Mouse (Mus musculus) cerebellum, postnatal 25 days (tissue): ENCODE results near the gene Coro7.
"Not testable (repeated sequence)": the region's sequence is repeated elsewhere in the genome, so short reads cannot be mapped to it uniquely, and the experiment has no call there.

Source experiments
- DNase-seq, 2 experiments: peaks; one replicate each; pipeline ENCODE4 v3.0.0; 2021; ENCODE audit warnings: mixed read lengths in 2 of 2

Coro7 gene

DNA sequence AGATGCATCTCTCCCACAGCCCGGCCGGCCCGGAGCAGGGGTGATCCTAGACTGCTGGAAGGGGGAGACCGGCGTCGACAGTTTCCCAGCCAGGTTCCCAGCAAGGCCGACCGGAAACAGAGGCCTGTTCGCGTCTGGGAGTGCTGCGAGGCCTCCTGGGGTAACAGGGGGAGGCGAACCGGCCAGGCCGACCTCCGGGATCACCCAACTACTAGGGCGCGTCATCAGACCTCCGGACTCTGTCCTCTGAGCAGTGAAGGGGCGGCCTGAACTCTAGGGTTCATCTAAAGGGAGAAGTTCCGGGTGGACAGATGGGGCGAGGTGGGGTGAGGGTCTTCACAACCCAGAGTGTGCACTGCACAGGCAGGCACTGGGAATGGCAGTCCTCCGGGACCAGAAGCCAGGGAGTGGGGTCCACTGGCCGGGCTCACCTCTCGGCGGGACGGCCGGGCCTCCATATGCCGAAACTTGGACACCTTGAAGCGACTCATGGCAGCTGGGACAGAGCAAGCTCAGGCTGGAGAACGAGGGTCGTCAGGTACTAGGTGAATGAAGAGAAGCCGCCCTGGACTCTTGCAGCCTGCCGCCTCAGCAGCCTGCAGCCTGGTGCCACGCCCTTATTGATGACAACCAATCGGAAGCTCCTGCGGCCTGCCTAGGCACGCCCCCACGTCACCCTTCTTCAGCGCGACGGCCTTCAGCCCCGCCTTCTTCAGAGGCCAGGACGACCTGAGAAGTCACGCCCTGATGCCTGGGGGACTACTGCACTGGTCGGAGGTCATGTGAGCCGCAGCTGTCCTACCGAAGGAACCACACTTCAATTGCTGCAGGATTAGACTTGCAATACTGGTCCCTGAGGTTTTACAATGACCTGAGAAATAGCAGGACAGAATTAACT is at the start of gene Coro7:
TSS of gene Coro7 (minus strand) at position 657 of the 898 bp plus-strand sequence.
- DNase-seq: peak; percentile 89 to 94

DNA sequence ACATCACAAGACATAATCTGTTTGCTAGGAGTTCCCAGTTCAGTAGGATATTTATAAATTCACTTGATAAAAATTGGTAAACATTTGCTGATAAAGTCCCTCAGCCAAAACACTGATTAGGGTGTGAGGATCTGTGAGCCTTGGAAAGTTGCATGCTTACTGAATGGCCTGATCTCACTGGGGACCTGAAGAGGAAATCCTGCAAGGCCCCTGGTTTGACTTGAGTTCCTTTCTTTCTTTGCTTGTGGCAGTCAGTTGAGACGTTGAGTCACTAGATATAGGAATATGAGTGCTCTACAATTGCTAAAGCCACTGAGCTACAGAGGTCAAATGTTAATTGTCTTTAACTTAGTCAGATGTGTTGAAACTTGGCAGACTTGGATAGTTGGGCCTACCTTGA is 48.4 kb upstream of the Coro7 start:
- DNase-seq: no peak

DNA sequence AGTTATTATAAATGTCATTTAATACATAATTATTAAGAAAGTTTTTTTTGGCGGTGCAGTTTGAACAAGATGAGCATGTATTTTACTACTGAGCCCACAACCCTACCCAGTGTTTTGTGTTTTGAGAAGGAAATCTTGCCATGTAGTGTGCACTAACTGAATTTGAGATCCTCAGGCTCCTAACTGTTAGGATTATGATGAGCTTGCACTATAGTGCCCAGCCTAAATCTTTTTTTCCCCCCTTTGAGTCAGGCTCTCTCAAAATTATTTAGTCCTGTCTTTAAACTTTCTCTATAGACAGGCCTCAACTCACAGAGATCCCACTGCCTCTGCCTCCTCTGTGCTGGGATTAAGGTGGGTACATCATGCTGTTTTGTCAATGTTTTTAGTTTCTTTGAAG is 47.9 kb upstream of the Coro7 start:
- no peak for DNase-seq

DNA sequence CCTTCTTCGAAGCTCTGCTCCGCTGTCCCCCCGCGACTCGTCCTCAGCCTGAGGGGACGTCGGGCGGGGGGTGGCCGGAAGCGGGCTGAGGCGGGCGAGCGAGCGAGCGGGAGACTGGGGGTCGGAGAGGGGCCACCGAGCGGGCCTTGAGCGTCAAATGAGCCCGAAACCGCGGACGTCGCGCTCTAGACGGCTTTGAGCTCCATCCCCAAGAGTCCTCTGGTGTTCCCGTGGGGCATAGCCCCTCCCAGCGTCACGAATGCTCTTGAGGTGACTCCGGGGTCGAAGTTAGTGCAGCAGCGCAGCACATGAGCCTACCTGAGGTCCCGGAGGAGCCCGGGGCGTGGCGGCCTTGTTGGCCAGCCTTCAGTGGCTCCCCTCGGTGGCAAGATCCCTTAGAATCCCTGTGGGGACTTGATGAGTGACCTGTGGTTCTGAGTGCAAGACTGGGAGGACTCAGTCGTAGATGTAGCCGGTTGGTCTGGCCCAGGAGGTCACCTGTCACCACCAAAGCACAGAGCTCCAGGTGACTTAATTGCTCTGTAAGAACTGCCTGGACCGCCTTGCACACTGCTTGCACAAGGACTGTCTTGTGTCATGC is 47.1 kb upstream of the Coro7 start:
- peak in 1 of 2 experiments; percentile 60 for DNase-seq

DNA sequence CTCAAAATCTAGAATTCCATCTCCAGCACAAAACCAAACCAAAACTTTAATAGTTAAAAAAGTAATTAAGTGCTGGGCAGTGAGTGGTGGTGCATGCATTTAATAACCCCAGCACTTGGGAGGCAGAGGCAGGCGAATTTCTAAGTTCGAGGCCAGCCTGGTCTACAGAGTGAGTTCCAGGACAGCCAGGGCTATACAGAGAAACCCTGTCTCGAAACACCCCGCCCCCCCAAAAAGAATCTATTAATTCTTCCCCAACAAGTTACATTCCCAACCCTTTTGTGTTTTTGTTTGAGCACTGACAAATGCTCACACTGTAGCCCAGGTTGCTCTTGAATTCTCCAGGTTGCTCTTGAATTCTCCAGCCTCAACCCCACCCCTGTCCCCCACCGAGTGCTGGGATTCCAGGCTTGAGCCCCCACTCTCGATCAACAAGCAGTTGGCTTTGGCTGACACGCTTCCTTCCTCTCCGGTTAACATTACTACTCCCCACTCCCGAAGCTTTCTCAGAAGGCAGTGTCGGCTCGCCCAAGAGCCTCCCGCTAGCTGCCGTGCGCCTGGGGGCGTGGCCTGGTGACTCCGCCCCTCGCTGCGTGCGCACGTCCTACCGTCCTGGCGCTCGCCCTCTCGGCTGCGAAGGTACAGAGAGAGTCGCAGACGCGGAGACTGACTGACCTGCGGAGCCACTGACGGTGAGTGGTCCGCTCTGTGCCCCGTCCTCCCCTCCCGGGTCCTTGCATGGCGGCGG is 46.4 kb upstream of the Coro7 start, which contains the start of gene Hmox2:
TSS of gene Hmox2 (plus strand) at position 582 of the 748 bp plus-strand sequence.
- DNase-seq: peak; percentile 97 to 98

DNA sequence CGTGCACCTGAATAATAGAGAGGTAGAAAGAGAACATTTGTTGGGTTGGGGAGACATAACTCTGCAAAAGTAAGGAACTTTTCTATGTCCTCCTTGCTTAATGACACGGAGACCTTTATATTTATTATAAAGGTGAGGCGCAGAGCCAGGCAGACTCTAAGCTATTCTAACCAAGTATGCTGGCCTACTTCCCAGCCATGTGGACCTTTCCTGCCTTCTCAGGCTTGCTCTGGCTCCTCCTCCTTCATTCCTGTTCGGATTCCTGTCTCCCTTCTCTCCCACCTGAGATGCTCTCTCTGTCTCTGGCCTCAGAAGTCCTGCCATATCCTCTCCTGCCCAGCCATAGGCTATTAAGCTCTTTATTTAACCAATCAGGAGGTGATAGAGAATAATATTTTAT is 45.7 kb upstream of the Coro7 start:
- DNase-seq: no peak

DNA sequence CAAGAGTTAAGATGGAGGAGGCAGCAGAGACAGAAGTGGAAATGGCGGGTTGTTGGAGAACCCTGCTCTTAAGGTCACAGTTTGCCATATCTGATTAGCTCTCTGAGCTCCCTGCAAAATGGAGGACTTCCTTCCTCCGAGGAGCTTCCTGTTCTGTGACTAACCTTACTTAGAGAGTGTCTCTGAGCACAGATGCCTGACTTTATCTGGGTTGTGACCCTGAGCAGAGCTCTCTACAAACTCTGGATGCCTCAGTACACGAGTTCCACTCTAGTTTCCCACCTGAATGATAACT is 43.3 kb upstream of the Coro7 start:
- no peak for DNase-seq

DNA sequence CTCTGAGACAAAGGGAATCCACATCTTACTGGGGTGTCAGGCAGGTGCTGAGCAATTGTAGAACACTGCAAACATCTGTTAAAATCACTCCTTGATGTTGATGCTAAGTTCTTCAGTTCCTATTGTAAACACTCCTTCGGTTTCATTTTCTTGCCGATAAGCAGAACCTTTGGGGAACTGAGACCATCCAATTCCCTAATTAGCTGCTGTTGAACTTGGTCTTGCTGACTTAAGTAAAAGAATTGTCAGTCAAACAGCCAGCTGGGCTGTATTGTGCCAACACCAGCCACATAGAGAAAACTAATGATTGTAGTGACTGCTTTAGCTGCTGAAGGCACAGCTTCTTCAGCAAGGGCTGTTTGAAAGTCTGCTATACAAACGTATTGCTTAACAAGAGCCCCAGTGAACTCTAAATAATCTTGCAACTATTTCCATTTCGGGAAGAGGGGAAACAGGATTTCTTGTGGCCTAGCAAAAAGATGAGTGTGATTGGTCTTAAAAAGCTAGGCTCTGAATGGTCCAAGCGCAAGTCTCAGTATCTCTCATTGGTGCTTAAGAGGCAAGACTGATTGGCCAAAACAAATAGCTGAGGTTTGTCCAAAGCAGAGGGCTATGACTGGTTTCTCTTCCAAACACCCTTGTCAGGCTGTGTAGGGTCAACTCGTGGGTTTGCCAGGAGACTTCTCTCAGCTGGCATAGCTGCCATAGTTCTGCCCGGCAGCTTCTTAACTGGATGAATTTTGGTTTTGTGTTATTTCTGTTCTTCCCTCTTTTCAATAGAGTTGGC is 42.7 kb upstream of the Coro7 start:
- DNase-seq: no peak

DNA sequence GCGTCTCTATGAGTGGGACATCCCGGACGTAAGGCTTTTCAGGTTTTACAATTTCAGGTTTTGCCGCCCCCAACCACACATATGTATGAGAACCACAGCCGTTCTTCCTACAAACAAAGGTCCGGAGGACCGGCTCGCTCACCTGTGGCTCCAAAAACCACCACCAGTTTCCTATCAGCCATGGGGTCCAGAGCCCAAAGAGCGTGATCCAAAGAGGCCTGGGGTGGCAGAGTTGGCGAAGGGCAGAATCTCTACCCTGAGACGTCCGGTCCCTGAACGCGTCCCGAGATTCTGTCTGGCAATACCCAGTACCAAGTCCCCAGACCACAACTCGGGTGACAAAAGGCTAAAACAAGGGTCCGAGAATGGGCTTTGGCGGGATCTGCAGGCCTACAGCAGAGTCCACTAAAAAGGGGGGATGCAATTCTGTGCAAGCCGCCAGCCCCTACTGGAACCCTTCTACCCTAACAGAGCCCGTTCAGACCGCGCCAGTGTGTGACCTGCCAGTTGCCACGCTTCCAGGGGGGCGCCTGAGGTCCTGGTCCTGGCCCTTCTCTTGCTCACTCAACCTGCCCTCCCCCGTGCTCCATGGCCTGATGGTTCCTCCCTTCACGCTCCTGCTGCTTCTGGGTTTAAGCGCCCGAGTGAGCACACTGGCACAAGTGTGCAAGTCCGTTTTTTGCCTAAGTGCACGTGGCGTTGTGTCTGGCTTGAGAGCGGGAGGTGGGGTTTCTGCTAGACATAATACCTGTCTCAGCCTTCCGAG is 39.4 kb upstream of the Coro7 start, which contains the start of gene Nmral1:
TSS of gene Nmral1 (minus strand) at position 604 of the 766 bp plus-strand sequence.
- peak; percentile 83 to 84 for DNase-seq

DNA sequence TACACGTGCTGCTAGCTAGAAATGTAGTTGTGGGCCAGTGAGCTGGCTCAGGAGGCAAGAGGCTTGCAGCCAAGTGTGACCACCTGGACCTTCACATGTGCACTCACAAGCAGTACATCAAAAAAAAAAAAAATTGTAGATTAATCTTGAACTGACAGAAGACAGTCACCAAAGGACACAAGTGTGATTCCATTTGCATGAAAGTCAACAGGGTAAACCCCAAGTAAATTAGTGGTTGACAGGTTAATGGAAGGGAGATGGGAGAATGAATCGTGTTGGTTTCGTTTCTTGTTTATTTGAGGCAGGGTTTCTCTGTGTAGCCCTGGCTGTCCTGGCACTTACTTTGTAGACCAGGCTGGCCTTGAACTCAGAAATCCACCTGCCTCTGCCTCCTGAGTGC is 38.3 kb upstream of the Coro7 start:
- no peak for DNase-seq

DNA sequence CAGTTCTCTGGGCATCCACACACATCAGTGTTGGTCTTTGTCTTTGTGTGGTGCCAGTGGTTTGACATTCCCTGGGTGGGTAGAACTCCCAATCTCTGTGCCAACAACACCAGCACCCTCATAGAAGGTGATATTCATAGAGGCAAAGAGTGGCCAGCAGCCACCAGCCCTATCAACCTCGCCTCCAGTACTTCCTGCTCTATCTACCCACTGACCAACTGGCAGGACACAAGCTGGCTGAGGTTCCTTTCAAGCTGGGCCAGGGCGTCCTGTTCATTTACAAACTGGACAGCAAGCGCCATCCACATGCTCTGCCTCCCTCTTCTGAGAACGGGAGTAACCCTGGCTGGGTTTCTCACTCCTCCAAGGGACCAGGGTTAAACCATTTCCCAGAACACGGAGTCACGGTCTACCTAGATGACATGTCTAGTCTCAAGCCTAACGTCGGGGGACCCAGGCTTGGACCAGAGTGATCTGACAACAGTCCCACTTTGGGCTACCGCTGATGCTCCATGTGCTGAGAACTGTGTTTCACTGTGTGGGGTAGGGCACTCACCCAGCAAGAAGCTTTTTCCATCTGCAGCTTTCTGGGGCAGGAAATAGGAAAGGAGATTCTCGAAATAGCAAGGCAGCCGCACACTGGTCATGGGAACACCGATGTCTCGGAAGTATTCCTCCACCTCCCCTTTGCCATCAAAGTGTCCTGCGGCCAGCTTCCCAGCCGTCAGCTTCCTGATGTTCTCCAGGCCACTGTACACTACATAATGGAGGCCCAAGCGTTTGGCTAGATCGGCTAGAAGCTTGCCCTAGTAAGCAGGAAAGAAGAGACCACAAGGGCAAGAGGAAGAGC is 34.5 kb upstream of the Coro7 start:
- DNase-seq: peak; percentile 66 to 71

DNA sequence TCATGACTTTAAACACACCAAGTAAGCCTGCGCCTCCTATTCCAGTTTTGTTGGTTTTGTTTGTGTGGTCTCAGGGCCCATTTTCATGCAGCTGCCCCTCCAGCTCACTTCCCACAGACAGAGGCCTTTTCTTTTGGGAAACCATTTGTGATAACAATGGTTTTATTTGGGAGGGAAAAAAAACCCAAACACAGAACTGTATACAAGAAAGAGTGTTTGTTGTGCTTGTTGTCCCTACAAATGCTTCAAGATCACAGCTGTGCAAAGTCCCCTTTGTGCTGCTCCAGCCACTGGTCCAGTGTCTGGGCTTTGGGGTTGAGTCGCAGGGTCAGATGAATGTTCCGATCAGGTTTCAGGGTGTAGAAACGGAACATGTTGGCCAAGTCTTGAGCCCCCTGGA is 31.6 kb upstream of the Coro7 start:
- DNase-seq: no peak

DNA sequence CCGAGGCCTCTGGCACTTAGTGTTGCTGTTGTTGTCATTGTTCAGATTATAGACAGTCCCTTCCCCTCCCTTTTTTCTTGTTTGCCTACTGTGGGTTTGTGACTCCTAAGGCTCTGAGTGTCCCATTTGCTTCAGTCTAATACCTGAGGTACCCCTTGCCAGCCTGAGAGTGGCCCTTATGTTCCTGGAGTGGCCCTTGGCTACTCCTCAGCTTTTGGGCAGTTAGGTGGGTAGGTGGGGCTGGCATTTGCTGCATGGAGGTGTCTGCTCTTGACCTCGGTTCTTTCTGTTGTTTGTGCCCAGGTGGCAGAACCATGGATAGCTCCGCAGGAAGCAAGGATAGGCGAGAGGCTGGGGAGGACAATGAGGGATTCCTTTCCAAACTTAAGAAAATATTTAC is 26.0 kb upstream of the Coro7 start:
- DNase-seq: no peak

DNA sequence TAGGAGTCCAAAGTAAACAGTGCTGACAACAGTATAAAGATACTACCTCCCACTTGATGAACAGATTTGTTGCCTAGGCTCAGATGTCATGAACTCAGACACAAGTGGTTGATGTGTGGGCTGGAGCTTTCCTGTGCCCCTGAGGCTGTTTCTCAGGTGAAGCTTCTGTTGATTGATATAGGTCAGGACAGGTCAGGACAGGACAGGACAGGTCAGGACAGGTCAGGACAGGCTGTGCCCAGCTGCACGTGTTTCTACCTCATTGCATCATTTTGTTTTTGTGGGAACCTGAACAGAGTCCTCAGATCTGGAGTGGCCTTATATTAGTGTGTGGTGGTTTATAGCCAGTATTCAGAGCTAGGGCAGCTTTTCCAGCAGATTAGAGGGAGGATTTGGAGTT is 23.1 kb upstream of the Coro7 start:
- DNase-seq: no peak

DNA sequence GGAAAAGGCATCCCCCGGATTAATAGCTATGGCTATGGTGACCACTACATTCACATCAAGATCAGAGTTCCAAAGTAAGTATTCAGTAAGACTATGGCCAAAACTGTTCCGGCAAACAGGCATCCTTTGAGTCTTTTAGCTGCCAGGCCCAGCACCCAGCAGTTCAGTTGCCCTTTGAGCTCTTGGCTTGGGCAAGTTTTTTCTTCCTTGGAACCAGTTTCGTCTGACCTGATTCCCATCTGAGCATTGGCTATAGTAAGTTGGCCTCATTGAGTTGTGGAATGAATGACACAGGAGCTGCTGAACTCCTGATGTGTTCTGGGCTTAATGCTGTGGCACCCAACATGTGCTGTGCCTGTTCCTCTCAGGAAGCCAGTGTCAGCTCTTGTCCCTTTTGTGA is 21.6 kb upstream of the Coro7 start:
- DNase-seq: no peak

DNA sequence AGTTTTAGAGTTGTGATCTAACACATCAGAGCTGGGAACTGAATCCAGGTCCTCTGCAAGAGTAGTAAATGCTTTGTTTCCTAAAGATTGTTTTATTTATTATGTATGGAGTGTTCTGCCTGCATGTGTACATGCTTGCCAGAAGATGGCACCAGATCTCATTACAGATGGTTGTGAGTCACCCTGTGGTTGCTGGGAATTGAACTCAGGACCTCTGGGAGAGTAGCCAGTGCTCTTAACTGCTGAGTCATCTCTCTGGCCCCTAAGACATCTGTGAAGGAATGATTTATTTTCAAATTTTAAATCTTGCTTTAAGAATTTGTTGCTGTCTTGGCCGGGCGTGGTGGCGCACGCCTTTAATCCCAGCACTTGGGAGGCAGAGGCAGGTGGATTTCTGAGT is 9.8 kb upstream of the Coro7 start:
- not testable (repeated sequence) for DNase-seq

DNA sequence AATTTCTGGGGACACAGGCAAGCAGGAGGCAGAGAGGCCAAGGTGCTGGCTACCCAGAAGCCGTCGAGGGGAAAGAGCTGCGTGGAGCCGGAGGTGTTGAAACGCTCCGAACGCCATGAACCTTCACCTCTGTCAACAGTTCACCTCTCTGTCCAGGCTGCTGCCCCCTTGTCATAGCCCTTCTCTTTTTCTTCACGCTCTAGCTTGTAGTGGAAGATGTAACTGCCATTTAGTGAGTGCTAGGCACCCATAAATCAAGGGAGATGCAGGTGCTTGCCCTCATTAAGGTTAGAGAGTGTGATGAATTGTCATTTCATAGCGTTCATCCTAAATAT is 4.8 kb upstream of the Coro7 start:
- DNase-seq: no peak

DNA sequence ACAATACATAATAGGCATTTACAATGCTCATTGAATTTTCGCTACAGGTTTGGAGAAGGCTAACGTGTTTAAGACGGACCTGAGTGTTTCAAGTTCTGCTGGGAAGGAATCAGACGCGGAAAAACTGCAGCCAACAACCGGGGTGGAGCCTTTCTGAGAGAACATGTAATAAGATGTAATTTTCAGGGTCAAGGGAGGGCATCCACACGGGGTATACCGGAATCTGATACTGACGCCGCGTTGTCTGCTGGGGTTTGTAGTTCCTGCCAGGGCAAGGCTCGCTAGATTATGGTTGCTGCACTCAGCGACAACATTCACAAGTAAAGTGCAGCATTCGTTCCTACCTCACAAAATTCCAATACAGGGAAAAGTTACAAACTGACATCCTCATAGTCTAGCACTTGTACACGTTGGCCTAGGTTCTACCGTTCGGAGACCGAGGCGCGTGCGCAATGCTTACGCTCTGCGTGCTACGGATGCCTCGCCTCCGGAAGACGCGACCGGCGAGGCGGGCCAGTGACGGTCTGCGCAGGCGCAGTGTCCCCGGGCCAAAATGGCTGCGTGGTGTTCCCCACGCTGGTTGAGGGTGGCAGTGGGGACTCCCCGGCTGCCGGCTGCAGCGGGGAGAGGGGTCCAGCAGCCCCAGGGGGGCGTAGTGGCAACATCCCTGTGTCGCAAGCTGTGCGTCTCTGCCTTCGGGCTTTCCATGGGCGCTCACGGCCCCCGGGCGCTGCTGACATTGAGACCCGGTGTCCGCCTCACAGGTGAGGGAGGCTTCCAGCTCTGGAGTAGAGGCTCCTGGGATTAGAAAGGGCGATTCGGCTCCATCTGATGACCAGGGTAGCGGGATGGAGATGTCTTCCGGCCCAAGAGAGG is 4.2 kb upstream of the Coro7 start:
- peak; percentile 99 for DNase-seq

DNA sequence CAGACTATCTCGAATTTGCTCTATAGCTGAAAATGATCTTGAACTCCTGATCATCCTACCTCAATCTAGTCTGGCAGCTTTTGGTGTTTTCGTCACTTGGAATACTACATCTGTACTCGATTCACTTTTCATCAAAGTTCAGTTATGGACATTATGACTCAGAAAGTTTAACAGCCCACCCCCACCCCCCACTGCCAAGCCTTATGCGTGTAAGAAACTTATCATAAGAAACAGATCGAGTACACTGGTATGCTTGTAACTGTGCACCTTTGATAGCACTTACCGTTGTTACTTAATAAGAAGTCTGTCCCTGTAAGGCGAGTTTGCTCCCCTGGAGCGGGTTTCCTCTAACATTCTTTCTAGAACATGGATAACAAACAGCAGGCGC is 3.6 kb upstream of the Coro7 start:
- no peak for DNase-seq

DNA sequence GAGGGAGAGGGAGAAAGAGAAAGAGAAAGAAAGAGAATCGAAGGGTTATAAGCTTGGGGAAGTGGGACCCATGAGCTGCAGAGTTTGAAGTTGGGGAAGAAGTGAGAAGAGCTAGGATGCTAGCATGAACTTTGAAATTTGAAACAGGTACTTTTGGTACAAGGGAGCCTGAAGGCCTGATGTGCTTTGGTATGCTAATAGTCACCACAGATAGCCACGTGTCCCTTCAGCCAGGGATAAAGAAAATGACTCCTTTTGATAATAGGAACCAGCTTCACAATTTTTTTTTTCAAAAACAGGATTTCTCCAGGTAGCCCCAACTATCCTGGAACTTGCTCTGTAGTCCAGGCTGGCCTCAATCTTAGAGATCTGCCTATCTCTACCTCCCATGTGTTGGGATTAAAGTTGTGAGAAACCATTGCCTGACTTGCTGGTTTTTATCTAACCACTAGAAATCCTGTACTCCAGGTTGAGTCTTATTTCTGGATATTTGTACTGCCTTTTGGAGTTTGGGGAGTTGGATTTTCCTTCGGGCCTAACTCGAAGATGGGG is 3.1 kb upstream of the Coro7 start:
- DNase-seq: no peak
